Mouse (Mus musculus): ENCODE data around the gene Casc3. TPM values are rescaled to one million over a fixed set of nuclear protein-coding genes. Genes with fewer than 3 reads are reported as not detected.
A peak's percentile ranks its signal among the peaks of the same experiment; 100 is the strongest.
"Not testable (repeated sequence)": the region's sequence is repeated elsewhere in the genome, so short reads cannot be mapped to it uniquely, and the experiment has no call there.

Casc3 gene
- total RNA-seq, 2 experiments from 2014 or later = 31.7 to 38.3 TPM

GRCm38 (mm10) chr11:98788550-98789218 lies 16.0 kb upstream of the Casc3 start:
- ATAC-seq (replicated peaks; ENCODE audit: poor library complexity) = peak; percentile 88

GRCm38 (mm10) chr11:98789219-98789807 lies 15.4 kb upstream of the Casc3 start:
- peak; percentile 21 for ATAC-seq (replicated peaks; ENCODE audit: poor library complexity)

- no peak for ATAC-seq (replicated peaks; ENCODE audit: poor library complexity)
These were observed 14.9 kb upstream of the Casc3 start for GRCm38 (mm10) chr11:98789824-98790223.

- no peak for ATAC-seq (replicated peaks; ENCODE audit: poor library complexity)
These were observed 14.0 kb upstream of the Casc3 start for GRCm38 (mm10) chr11:98790631-98791205.

- ATAC-seq (replicated peaks; ENCODE audit: poor library complexity) = no peak
These were observed 13.3 kb upstream of the Casc3 start for GRCm38 (mm10) chr11:98791448-98791847.

GRCm38 (mm10) chr11:98792081-98792480 lies 12.6 kb upstream of the Casc3 start:
- no peak for ATAC-seq (replicated peaks; ENCODE audit: poor library complexity)

- ATAC-seq (replicated peaks; ENCODE audit: poor library complexity) = peak; percentile 56
These were observed 10.2 kb upstream of the Casc3 start for GRCm38 (mm10) chr11:98794469-98795014.

- ATAC-seq (replicated peaks; ENCODE audit: poor library complexity) = peak; percentile 63
These were observed 9.5 kb upstream of the Casc3 start, which contains the start of gene Msl1 for GRCm38 (mm10) chr11:98795015-98795713. Msl1 (plus strand) TSS chr11:98795516.

GRCm38 (mm10) chr11:98795714-98796514 lies 8.8 kb upstream of the Casc3 start:
- 0 out of 2 replicates have a peak, but pooled peaks have one; percentile 4 for ATAC-seq (replicated peaks; ENCODE audit: poor library complexity)

GRCm38 (mm10) chr11:98796515-98797216 lies 8.0 kb upstream of the Casc3 start:
- ATAC-seq (replicated peaks; ENCODE audit: poor library complexity) = peak; percentile 32

GRCm38 (mm10) chr11:98797306-98797705 lies 7.4 kb upstream of the Casc3 start:
- ATAC-seq (replicated peaks; ENCODE audit: poor library complexity) = no peak

- no peak for ATAC-seq (replicated peaks; ENCODE audit: poor library complexity)
These were observed 6.8 kb upstream of the Casc3 start for GRCm38 (mm10) chr11:98797909-98798308.

- no peak for ATAC-seq (replicated peaks; ENCODE audit: poor library complexity)
These were observed 3.7 kb downstream of the Casc3 start for GRCm38 (mm10) chr11:98808417-98808816.

GRCm38 (mm10) chr11:98809457-98810290 lies 5.0 kb downstream of the Casc3 start:
- ATAC-seq (replicated peaks; ENCODE audit: poor library complexity) = peak; percentile 97

GRCm38 (mm10) chr11:98810686-98811085 lies 6.0 kb downstream of the Casc3 start:
- no peak for ATAC-seq (replicated peaks; ENCODE audit: poor library complexity)

- ATAC-seq (replicated peaks; ENCODE audit: poor library complexity) = peak; percentile 77
These were observed 12.1 kb downstream of the Casc3 start for GRCm38 (mm10) chr11:98816706-98817239.

GRCm38 (mm10) chr11:98820968-98821367 lies 16.3 kb downstream of the Casc3 start:
- ATAC-seq (replicated peaks; ENCODE audit: poor library complexity) = peak; percentile 82

GRCm38 (mm10) chr11:98826071-98826470 lies 21.4 kb downstream of the Casc3 start:
- ATAC-seq (replicated peaks; ENCODE audit: poor library complexity) = not testable (repeated sequence)

GRCm38 (mm10) chr11:98827877-98828276 lies 23.2 kb downstream of the Casc3 start:
- ATAC-seq (replicated peaks; ENCODE audit: poor library complexity) = peak; percentile 83
